Mouse (Mus musculus) spleen, postnatal 36 days (tissue): ENCODE data around the gene Gab2.

Source experiments
- DNase-seq, 2 experiments: peaks; one replicate each; pipeline ENCODE4 v3.0.0; 2022; ENCODE audit warnings: low spot score in 2 of 2, mixed read lengths in 1 of 2

Gene Gab2

GRCm38 (mm10) chr7:97313364-97313995 is 232.1 kb downstream of the Gab2 start:
- no peak for DNase-seq

- no peak for DNase-seq
Measured at GRCm38 (mm10) chr7:97314646-97315045, 233.3 kb downstream of the Gab2 start.

- no peak for DNase-seq
Measured at GRCm38 (mm10) chr7:97315656-97316055, 234.3 kb downstream of the Gab2 start.

- DNase-seq, result no peak
Measured at GRCm38 (mm10) chr7:97317706-97318105, 236.3 kb downstream of the Gab2 start.

- no peak for DNase-seq
Measured at GRCm38 (mm10) chr7:97324342-97324741, 243.0 kb downstream of the Gab2 start.

- DNase-seq, result no peak
Measured at GRCm38 (mm10) chr7:97325156-97325985, 244.0 kb downstream of the Gab2 start.

GRCm38 (mm10) chr7:97327376-97327775 is 246.0 kb downstream of the Gab2 start:
- DNase-seq, result no peak

- no peak for DNase-seq
Measured at GRCm38 (mm10) chr7:97328891-97329588, 247.7 kb downstream of the Gab2 start.

GRCm38 (mm10) chr7:97329676-97330075 is 248.3 kb downstream of the Gab2 start:
- DNase-seq, result no peak

- no peak for DNase-seq
Measured at GRCm38 (mm10) chr7:97330931-97331645, 249.7 kb downstream of the Gab2 start.

- DNase-seq, result peak; percentile 94 to 95
Measured at GRCm38 (mm10) chr7:97331726-97332666, 250.6 kb downstream of the Gab2 start, which contains the start of the genes Usp35 and Kctd21. TSS of gene Usp35 (minus strand) at chr7:97332020. TSS of gene Kctd21 (plus strand) at chr7:97332327.

GRCm38 (mm10) chr7:97332667-97333041 is 251.3 kb downstream of the Gab2 start:
- DNase-seq, result no peak

GRCm38 (mm10) chr7:97333113-97333898 is 251.9 kb downstream of the Gab2 start:
- no peak for DNase-seq

GRCm38 (mm10) chr7:97334406-97334805 is 253.0 kb downstream of the Gab2 start:
- no peak for DNase-seq

- DNase-seq, result no peak
Measured at GRCm38 (mm10) chr7:97336678-97337077, 255.3 kb downstream of the Gab2 start.

- DNase-seq, result no peak
Measured at GRCm38 (mm10) chr7:97338593-97338992, 257.2 kb downstream of the Gab2 start.

- DNase-seq, result no peak
Measured at GRCm38 (mm10) chr7:97339623-97340022, 258.2 kb downstream of the Gab2 start.

- DNase-seq, result no peak
Measured at GRCm38 (mm10) chr7:97340907-97341849, 259.8 kb downstream of the Gab2 start.

GRCm38 (mm10) chr7:97342961-97343360 is 261.6 kb downstream of the Gab2 start:
- DNase-seq, result no peak
